10 mouse cellular contexts compared by ENCODE assay signal in the genomic region with DNA sequence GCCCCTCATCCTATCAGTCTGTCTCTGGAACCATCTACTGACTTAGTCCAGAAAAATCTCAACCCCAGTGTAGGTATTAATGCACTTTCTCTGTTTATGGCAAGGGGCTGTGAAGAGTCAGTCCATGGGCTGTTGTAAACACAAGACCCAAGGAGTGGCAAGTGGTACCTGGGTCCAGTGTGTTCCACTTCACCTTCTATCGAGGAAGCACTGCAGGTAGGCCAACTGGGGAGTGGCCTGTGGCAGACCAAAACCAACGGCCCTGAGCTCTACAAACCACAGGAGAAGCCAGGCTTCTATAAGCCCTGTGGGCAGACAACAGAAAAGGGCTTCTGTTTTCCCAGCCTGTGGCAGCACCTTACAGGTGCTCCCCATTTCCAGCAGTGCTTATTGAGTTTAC. TPM values are rescaled to one million over a fixed set of nuclear protein-coding genes. Genes with fewer than 3 reads are reported as not detected.
DNase-seq lines count a peak whose midpoint lies in the region; ATAC-seq and TF ChIP-seq lines count a peak whose summit lies in the region.
"Had no signal": no experiment of that assay in that cellular context is flagged by ENCODE, and none has a peak within 500 bp of the region (broad histone marks: within the 10 kb centered on the region; RNA-seq: fewer than 3 reads in every experiment).

No protein-coding gene starts in this region.

- H3K4me1 ChIP-seq in forebrain, embryonic 15.5 days, result peaks cover 8% of the 10 kb centered on the region; the same call in 1 of the 2 replicates
- no peaks in the 10 kb centered on the region for H3K4me1 ChIP-seq in forebrain, embryonic 14.5 days (ENCODE audit: control insufficient read depth, insufficient read depth, low read length)
- H3K4me1 ChIP-seq in brown adipose tissue, adult 24 weeks (ENCODE audit: control insufficient read depth, insufficient read depth, insufficient read length, low read length), result peaks cover 27% of the 10 kb centered on the region

- no peaks in the 10 kb centered on the region; the same call in 1 of the 2 replicates for H3K36me3 ChIP-seq in forebrain, embryonic 15.5 days
- peaks cover 23% of the 10 kb centered on the region; the same call in 1 of the 2 replicates for H3K36me3 ChIP-seq in forebrain, embryonic 14.5 days (ENCODE audit: control insufficient read depth, insufficient read depth, low read length)

- H3K4me2 ChIP-seq in forebrain, embryonic 15.5 days (replicated peaks), result no peak overlapping the region
- H3K4me2 ChIP-seq in forebrain, embryonic 14.5 days (ENCODE audit: low read length), result no peak overlapping the region
- H3K4me2 ChIP-seq: hindbrain, embryonic 14.5 days had no signal

- H3K9me3 ChIP-seq in forebrain, embryonic 15.5 days, result no peaks in the 10 kb centered on the region
- no peaks in the 10 kb centered on the region for H3K9me3 ChIP-seq in forebrain, embryonic 14.5 days (replicated peaks; ENCODE audit: control insufficient read depth, low read length)

- H3K4me3 ChIP-seq in forebrain, embryonic 15.5 days, result no peak overlapping the region
- no peak overlapping the region for H3K4me3 ChIP-seq in forebrain, embryonic 14.5 days (ENCODE audit: low read depth, low read length)
- no peak overlapping the region for H3K4me3 ChIP-seq in layer of hippocampus, adult 2 months
- H3K4me3 ChIP-seq in brown adipose tissue, adult 24 weeks (ENCODE audit: insufficient read depth, low read depth, low read length), result no peak overlapping the region

- H3K27me3 ChIP-seq in forebrain, embryonic 15.5 days, result no peaks in the 10 kb centered on the region
- no peaks in the 10 kb centered on the region for H3K27me3 ChIP-seq in forebrain, embryonic 14.5 days (replicated peaks; ENCODE audit: control insufficient read depth, insufficient read depth, low read length)

- H3K27ac ChIP-seq in forebrain, embryonic 15.5 days (replicated peaks), result peak overlapping the region; percentile 23; the same call in 1 of the 2 replicates
- no peak overlapping the region for H3K27ac ChIP-seq in forebrain, embryonic 14.5 days (ENCODE audit: low read depth, low read length)
- peak overlapping the region; percentile 88 for H3K27ac ChIP-seq in layer of hippocampus, adult 2 months
- H3K27ac ChIP-seq in brown adipose tissue, adult 24 weeks (replicated peaks; ENCODE audit: low read depth, low read length), result peak overlapping the region; percentile 68
- H3K27ac ChIP-seq: hindbrain, embryonic 14.5 days had no signal

- DNase-seq in forebrain, embryonic 14.5 days (ENCODE audit: low spot score), result no peak
- no peak for DNase-seq in layer of hippocampus, adult 2 months (ENCODE audit: low spot score in 2 of 2)
- DNase-seq in layer of hippocampus, postnatal 25 days (ENCODE audit: extremely low spot score in 1 of 2, low spot score in 1 of 2), result no peak
- DNase-seq in lung, postnatal 36 days, result peak; percentile 55
- DNase-seq in ovary, adult 18-20 months (ENCODE audit: low spot score), result no peak
- DNase-seq: thymus, adult 2 months had no signal

- H3K9ac ChIP-seq in forebrain, embryonic 15.5 days (replicated peaks), result no peak overlapping the region
- H3K9ac ChIP-seq in forebrain, embryonic 14.5 days (ENCODE audit: low read length), result no peak overlapping the region
- H3K9ac ChIP-seq: hindbrain, embryonic 14.5 days had no signal

- TF ChIP-seq CTCF in layer of hippocampus, adult 2 months (conservative IDR thresholded peaks at IDR 0.05), result no peak

- 88% methylated on average over 2 of the region's 2 CpGs for WGBS in forebrain, embryonic 15.5 days
- WGBS in forebrain, embryonic 14.5 days, result 88% methylated on average over 2 of the region's 2 CpGs

- no peak for ATAC-seq in forebrain, embryonic 15.5 days (replicated peaks)
- no peak for ATAC-seq in forebrain, embryonic 14.5 days
- no peak for ATAC-seq in monocyte, adult 5-6 weeks (replicated peaks; ENCODE audit: insufficient number of reproducible peaks, low FRiP score, low TSS enrichment, poor library complexity, severe bottlenecking)

RNA-seq across cellular contexts. Expression of gene Susd2, which starts 33.8 kb away (rescaled TPM):
- polyA plus RNA-seq in forebrain, embryonic 15.5 days (2015; fragmentation: Nextera tagmentation; extraction: Ambion mirVana), result 1.0 and 1.4 TPM in 2 replicates
- 1.3 TPM in 2 replicates for polyA plus RNA-seq in forebrain, embryonic 14.5 days (2014; fragmentation: Nextera tagmentation; extraction: Ambion mirVana)
- total RNA-seq in layer of hippocampus, adult 2 months (2021), result 1 to 10 TPM; 2.1 TPM
- 1 to 10 TPM; 1.4 to 1.6 TPM for total RNA-seq in layer of hippocampus, postnatal 25 days (2021)
- polyA plus RNA-seq in brown adipose tissue, adult 24 weeks (2012; ENCODE audit: insufficient read depth, insufficient read length, missing spikeins), result 0.63 TPM in 1 of 2 replicates, not detected in the other
- total RNA-seq in monocyte, adult 5-6 weeks (2017), result 0.75 TPM in 1 of 3 replicates, not detected in the others
